Mouse (Mus musculus) cerebral cortex, adult 2 months (tissue): ENCODE measurements around the gene 2010111I01Rik.

Experiments used
- WGBS: fragments of 180-500 bp; shearing (Covaris S2); methylation state at CpG from one replicate; pipeline ENCODE4 v1.1.7; 2018; 5-methylcytosine and 5-hydroxymethylcytosine counted together

Gene 2010111I01Rik

DNA sequence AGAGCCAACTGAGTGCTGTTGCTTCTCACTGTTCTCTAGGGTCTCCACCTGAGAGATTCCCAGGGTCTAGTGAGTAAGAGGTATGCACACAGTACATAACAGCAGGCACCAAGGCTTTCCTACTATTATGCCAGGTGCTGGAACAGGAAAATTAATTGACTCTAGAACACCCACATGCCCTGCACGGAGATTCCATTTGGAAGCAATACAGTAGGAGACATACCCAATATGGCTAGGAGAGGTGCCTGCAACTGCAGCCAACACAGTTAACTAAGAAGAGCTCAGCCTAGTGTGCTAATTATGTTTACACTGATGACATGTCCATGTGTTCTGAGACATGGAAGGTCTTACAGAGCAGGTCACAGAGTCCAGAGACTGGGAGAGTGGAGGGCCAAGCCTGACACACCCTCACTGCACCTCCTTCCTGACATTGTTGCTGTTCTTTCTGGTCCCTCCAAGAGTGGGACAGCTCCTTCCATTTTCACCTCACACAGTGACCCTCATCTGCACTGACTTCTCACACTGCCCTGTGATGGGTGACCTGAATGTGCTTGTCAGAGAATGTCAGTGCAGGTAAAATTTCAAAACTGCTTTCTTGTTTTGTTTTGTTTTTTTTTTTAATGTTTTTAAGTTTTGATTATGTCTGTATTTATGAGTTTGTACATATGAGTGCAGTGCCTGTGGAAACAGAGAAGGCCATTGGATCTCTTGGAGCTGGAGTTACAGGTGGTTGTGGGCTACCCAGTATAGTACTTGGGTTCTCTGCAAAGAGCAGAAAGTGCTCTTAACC lies 297.7 kb downstream of the 2010111I01Rik start:
- WGBS: 51% methylated on average over 1 of the region's 1 CpGs

DNA sequence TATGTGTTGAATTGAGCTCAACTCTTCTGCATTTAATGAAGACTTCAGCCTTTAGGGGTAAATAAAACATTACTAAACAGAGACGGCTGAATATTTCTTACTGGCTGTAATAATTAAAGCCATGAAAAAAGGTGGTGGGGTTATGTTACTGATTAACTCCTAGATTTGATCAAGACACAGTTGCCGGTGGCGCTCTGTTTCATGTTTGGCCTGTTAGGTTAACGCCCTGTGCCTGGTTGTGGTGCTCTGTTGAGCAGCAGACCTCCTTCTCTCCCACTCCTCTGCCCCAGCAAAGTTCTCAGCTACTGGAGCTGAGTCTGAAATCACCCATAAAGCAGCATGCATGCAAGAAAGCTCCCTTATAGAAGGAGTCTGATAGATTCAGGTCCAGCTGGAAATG lies 303.7 kb downstream of the 2010111I01Rik start:
- WGBS: 93% methylated on average over 4 of the region's 4 CpGs

DNA sequence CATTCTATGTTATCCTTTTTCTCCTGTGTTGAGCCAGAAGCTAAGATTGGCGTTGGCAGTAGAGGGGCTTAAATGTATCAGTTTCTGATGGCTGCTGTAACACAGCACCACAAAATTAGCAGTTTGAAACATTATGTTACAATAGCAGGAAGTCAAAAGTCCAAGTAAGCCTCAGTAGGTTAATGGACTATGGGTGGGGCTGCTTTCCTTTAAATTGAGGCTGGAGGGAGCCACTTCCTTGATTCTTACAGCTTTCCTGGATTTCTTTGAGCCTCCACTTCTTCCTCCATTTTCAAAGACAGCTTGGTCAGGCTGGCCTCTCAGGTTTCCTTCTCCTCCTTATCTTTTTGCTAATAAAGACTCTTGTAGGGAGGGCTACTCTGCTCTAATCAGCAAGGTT lies 304.1 kb downstream of the 2010111I01Rik start:
- 77% methylated on average over 1 of the region's 1 CpGs for WGBS

DNA sequence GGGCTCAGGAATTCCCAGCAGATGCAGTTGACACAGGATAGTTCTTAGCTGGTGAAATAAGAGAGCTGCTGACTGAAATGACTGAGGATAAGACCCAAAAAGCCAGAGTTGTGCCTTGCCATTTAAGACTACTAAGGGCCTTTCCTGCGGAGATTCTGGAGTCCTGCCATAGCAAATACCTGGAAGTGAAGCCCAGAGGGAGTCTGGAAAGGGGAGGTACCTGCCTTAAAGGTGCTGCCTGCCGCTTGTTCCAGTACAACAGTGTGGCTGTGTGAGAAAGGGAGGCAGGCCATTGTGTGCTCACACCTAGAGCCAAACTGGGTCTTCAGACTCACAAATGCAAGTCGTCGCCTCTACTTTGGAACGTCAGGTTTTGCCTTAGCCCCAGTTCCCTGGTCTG lies 305.5 kb downstream of the 2010111I01Rik start:
- WGBS: 81% methylated on average over 5 of the region's 5 CpGs

DNA sequence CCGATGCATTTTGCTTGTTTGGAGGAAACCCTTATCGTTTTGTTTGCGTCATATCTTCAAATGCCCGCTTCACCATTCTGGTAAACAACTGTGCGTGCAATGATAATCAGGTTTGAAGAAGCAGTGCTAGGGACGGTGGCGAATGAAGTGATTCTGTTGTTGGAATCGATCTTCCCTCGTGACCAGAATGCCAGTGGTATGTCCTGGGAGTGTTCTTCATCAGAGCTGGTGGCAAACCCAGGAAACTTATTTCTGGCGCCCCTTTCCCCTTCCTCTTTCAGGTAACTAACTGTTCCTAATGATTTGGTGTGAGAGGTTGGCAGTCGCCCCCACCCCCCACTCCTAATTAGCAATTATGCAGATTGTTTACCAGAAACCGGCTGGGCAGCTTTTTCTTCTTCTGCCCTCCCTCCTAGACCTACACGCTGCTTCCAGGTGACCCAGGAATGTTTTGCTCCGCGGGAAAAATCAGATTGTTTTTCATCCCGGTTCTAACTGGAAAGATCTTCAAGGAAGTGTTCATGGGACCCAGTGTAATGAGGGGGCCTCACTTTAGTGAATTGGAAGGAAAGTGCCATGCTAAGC lies 307.4 kb downstream of the 2010111I01Rik start:
- WGBS: 35% methylated on average over 16 of the region's 16 CpGs

DNA sequence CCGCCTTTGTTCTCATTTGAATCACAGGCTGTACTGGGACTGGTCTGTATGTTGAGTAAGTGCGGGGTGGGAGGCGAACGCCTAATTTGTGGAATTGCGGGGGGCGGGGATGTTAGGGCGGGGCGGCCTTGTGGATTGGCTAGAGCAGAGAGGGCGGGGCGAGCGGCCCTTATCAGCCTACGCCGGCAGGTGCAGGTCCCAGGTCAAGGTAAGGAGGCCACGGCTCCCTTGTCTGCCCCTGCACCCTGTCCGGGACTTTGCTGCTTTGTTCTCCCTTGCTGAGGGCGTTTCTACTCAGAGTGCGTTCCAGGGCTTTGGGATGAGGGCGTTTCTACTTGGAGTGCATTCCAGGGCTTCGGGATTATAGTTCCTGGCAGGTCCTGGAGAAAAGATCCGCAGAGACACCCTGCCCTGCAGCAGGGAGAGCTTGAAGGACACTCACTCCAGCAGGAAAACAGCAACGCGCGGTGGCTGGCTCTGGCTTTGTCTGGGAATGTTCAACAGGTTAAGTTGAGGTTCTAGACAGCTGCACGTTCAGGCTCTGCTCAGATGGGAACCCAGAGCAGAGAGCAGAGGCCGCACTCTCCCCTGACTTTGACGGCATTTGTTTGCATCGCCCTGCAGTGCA lies 308.0 kb downstream of the 2010111I01Rik start:
- 17% methylated on average over 27 of the region's 27 CpGs for WGBS

DNA sequence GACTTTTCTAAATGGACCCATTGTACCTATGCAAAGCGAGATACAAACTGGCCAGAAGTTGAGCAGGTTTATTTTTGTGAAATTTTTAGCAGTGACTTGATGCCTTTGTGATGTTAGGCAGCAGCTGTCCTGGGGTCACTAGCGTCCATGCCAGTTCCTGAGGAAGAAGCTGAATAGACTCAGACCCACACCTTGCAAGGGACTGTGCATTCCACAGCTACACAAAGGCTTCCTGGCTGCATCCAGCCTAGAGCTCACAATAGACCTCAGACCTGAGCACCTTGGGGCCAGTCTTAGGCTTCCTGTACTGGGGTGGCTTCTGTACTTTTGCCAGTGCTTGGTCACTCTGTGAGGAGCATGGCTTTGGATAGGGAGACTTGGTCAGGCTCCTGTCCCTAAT lies 309.2 kb downstream of the 2010111I01Rik start:
- WGBS: 54% methylated on average over 2 of the region's 2 CpGs

DNA sequence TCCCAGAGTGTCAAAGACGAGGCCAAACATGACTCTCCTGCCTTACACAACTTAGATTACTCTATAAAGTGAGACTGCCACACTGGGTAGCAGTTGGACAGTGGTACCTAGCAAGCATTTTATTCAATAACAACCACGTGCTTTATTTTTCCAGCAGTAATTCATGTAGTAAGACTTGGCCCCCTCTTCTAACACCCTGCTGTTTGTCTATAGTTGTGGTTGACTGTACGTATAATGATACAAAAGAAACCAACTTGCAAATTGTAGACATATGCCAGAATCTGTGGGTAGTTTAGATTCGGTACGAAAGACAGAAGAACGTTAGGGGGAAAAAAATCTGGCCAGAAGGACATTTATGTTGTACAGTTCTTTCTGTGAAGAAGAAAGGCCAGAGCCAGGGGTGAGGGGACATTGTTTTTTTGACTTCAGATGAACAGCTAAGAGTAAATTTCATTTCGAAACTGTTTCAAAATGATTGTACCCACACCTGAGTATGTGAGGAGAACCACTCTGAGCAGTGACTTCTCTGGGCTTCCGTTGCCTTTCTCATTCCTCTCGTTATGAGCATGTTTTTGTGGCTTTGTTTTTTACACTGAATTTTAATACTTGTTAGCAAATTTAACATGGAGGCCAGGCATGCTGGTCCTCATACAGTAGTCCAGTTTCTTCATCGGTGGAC lies 309.9 kb downstream of the 2010111I01Rik start:
- WGBS: 53% methylated on average over 10 of the region's 10 CpGs

DNA sequence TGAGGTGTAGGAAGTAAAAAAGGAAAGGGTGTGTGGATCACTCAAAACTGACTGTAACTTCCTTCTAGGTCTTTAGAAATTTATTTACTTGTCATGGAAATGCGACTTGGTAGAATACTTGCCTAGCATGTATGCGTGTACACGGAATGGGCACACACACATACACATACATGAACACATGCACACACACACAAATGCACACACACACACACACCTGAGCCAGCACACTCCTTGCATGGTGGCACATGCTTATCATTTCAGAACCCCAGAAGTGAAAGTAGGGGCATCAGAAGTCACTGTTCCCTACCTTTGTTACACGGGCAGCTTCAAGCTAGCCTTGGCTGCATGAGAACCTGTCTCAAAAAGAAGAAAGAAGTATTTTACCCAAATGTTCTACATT lies 311.7 kb downstream of the 2010111I01Rik start:
- WGBS: 82% methylated on average over 4 of the region's 4 CpGs

DNA sequence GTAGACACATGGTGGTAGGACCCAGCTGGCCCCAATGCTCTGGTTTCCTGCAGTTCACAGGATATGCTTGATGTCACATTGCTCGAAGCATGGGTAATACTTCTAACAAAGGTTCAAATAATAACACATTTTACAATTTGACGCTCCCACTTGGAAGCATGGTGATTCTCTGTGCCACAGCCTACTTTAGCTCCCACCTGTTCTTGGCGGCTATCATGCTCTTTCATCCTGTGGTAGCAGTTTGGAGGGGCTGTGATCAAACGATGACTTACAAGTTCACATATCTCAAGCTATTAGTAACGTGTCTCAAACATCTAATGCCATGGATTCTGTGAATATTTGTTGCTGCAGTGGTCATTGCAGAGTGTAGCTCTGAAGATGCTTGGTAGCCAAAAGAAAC lies 312.6 kb downstream of the 2010111I01Rik start:
- WGBS: 58% methylated on average over 5 of the region's 5 CpGs

DNA sequence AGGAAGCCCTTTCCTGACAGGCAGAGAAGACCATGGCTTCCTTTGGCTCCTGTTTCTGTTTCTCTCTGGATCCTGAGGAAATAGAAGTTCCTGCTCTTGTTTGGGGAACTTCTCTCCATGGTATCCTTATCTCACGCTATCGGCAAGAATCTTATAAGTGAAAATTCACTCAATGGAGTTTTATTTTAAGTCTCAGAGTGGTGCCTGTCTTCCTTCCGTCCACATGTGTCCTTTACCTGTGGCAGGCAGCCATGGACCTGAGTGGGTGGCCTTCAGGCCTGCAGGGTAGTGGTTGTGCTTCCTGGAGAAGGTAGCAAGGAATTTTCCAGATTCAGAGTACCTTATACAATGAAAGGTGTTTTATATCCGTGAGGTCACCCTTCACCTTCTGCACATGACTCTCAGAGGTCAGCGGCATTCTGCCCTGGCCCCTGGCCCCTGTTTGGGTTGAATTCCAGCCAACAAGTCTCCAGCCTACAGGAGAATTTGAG lies 313.5 kb downstream of the 2010111I01Rik start:
- WGBS: 40% methylated on average over 5 of the region's 5 CpGs

DNA sequence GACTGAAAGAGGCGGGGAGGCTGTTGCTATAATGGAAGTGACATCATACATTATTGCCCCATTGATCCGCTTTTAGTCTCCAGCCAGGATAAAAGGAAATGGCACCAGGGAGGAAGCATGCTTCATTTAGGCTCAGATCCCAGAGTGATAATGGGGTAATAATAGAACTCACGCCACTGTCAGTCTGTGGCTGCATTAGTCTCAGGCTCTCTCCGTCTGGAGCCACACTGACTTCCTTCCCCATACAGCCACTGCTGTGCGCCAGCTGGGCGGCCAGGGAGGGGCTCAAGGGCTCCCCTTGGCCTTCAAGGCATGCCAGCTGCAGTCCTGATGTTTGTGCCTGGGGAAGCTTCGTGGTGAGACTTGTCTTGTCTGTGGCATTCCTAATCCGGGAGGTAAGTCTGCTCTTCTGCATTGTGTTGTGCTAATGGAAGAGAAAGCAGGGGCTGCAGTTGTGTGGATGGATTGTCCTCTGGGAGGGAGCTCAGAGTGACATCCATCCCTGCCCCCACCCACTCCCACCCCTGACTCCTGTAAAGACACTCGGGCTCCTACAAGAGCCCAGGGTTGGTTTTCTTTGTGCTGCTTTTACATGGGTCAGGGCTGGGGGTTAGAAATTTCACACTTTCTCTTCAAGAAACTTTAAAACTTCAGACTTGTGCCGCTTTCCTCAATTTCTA lies 314.2 kb downstream of the 2010111I01Rik start:
- 30% methylated on average over 10 of the region's 10 CpGs for WGBS

DNA sequence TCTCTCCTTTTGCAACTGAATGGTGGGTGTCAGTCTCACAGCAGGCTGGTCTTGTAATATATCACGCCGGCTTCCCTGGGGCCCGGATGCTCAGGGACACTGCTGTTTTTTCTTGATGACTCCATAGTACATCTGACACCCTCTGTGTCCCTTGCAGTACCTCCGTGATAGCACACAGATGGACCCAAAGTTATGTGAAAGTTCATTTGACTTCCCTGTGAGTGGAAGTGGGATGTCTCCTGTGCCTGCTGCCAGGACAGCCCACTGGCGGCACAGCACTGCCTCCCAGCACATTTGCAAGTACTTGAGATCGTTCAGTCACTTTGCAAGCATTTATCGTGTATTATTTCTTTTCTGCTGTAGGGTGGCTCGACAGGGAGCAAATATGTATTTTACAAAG lies 315.1 kb downstream of the 2010111I01Rik start:
- WGBS: 49% methylated on average over 8 of the region's 8 CpGs

DNA sequence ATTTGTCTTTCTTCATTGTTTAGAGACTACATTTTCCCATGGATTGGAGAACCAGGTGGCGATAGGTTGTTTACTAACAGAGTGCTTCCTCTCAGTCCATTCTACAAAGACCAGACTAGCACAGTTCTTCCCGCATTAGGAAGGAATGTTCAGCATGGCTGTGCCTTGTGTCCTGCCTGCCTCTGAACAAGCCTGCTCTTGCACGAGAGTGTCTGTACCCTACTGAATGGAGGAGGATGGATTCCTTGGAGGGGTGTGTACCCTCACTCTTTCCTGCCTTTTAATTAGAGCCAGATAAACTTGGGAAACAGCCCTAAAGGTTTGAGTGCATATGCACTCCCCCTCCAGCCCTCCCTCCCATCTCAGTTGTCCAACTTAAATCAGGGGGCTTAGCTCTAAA lies 315.7 kb downstream of the 2010111I01Rik start:
- WGBS: 50% methylated on average over 3 of the region's 3 CpGs

DNA sequence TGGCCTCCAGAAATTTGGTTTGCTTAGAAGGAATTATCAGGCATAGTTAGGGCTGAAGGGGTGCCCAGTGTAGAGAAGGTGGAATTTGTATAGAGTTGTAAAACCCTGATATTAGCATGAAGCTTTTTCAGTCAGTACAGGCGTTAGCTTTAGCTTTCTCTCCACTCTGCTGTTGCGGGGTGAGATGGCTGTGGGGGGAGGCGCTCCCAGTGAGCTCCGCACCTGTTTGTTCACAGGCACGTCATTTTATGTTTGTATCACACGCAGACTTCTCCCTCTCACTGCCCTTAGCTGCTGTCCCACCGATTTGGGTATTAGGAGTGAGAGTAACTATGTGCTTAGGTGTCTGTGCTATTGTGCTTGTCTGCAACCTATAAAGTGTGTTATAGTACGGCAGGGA lies 316.5 kb downstream of the 2010111I01Rik start:
- WGBS: 79% methylated on average over 8 of the region's 8 CpGs

DNA sequence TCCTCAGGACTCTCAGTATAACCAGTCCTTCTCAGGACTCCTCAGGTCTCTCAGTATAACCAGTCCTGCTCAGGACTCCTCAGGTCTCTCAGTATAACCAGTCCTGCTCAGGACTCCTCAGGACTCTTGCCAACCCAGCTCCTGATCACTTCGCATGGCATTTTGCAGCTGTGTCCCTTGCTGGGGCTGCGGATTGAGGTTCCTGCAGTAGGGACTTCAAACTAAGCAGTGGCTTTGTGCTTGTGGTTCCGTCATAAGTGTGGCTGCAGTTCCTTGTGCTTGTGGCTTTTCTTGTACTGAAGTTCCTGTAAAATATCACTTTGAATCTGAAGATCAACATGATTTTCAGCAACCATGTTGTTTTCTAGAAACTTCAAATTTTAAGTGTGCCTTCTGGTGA lies 320.1 kb downstream of the 2010111I01Rik start:
- WGBS: 87% methylated on average over 3 of the region's 3 CpGs

DNA sequence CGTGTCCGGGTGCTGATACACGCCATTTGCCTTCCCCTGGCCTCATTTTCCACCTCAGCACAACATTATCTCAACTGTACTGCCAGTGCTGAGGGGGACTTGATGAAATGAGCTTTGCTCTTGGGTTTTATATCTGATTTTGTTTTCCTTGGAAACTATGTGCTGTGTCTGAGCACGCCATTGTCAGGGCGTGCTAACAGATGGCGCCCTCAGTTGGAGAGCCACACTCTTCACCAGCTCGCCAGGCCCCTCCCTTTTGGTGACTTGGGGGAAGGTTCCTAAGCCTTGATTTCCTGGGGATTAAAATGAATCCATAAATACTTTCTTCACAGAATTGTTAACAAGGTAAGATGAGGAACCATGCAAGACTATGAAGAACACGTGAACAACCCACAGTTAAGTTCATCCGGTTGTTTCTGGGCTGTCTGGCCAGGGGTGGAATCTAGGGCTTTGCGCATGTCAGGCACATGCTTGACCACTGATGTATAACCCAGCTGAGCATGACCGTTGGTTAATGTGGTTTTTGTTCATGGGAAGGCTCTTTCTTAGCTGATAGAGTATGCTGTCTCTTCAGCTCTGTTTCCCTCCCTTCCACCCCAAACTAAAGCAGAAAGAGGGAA lies 321.9 kb downstream of the 2010111I01Rik start:
- 66% methylated on average over 11 of the region's 11 CpGs for whole genome bisulfite sequencing

DNA sequence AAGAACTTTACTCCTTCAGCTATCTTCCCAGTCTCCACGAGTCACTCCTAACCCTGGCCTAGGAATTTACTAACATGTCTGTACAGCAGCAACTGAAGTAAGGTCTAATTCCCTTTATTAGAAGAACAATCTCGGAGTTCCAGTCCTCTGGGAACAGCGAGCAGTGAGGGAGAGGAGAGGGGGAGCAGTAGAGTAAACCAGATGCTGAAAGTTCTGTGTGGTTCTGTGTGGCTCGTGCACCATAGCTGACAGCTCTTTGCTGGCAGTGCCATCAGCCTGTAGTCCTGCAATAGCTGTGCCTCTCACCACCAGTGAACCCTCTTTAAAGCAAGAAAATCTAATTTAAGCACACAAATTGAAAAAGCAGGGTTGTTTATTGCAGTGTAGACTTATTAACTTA lies 324.5 kb downstream of the 2010111I01Rik start:
- 24% methylated on average over 4 of the region's 4 CpGs for WGBS

DNA sequence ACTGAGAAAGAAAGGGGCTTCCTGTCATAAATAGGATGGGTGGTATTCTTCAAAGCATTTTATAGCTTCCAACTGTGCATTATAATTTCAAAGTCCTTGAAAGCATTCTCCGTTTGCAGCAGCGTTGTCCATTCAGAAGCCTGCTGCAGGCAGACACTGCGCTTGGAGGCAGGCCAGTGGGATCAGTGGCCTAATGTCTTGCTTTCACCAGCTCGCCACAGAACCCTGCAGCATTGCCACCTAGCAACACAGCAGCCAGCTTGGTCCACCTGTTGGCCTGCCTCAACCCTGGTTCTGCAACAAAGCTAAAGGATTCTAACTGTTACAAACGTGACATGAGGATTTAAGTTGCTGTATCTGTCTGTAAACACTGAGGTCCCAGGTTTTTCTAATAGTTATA lies 325.0 kb downstream of the 2010111I01Rik start:
- WGBS: 51% methylated on average over 5 of the region's 5 CpGs

DNA sequence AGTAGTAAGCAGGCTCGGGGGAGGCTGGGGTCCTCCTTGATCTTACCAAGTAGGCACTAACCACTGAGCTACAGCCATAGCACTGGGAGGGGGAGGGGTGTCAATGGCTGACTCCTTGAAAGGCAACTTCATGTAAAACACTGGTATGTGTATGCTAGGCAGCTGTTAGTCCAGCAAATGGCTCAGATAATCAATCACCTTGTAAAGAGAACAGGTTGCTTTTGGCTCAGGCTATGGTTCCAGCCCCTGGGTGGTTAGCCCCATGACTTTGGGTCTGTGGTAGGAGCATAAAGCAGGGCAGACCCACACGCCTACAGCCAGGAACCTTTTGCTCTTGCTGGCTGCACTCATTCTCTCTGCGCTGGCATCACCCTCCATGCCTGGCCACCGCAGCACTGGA lies 325.4 kb downstream of the 2010111I01Rik start:
- 95% methylated on average over 4 of the region's 4 CpGs for WGBS

DNA sequence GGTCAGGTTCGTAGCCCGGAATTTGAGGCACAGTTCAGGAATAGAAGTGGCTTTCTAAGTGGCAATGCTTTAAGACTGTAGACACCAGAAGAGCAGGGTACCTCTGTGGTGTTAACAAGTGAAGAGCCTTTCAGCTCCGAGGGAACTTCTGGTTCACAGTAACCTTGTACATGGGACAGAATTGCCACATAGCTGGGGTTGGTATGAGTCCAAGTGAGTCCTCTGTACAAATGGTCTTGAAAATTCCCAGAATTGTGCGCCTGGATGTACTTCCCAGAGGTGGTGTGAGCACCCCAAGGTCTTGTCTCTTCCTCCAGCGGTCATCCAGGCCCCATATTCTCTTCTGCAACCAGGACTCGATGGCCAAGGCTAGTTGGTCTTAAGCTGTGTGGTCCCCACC lies 326.3 kb downstream of the 2010111I01Rik start:
- 92% methylated on average over 6 of the region's 6 CpGs for WGBS
